Mouse (Mus musculus): Measurements from ENCODE around the gene Slc9a3r1.

GRCm38 (mm10) chr11:115173549-115174339 is 10.6 kb downstream of the Slc9a3r1 start:
- TF ChIP-seq CTCF (IDR thresholded peaks at IDR 0.05; ENCODE audit: borderline replicate concordance, extremely low read depth, insufficient read depth, insufficient read length) (no peak), POLR2A (IDR thresholded peaks at IDR 0.05; ENCODE audit: borderline replicate concordance, extremely low read depth, insufficient read depth, insufficient read length, poor library complexity, severe bottlenecking) (no peak)
